Mouse (Mus musculus): ENCODE results near the gene Prkci. TPM values are rescaled to one million over a fixed set of nuclear protein-coding genes. Genes with fewer than 3 reads are reported as not detected.
A peak's percentile ranks its signal among the peaks of the same experiment; 100 is the strongest.

Prkci gene
- total RNA-seq (2014; rRNA removed; ENCODE audit: low replicate concordance) (26.1 and 39.3 TPM in 2 replicates), polyA plus RNA-seq (2015; fragmentation: Nextera tagmentation; extraction: Ambion mirVana) (8.7 and 9.0 TPM in 2 replicates)

GRCm38 (mm10) chr3:30995283-30995898 is at the start of gene Prkci:
Gene Prkci (plus strand): TSS chr3:30995747.
- whole genome bisulfite sequencing, result under 1% methylated on average over 49 of the region's 50 CpGs

GRCm38 (mm10) chr3:30951652-30952051 is 43.9 kb upstream of the Prkci start:
- H3K36me3 ChIP-seq (replicated peaks; ENCODE audit: control insufficient read depth, insufficient read depth, low read length), result peaks cover 70% of the 10 kb centered on the region

More at GRCm38 (mm10) chr3:30995283-30995898, at the start of gene Prkci:
- peaks cover 18% of the 10 kb centered on the region; the same call in 1 of the 2 replicates for H3K4me1 ChIP-seq (ENCODE audit: control insufficient read depth, insufficient read depth)
- H3K27ac ChIP-seq (ENCODE audit: low read depth), result peak within 1 kb of the TSS; percentile 87
- H3K4me3 ChIP-seq (ENCODE audit: low read depth, low read length), result peak within 1 kb of the TSS; percentile 81
- H3K9me3 ChIP-seq (replicated peaks; ENCODE audit: control insufficient read depth, low read length), result no peaks in the 10 kb centered on the region
- peak within 1 kb of the TSS; percentile 68 for H3K9ac ChIP-seq (replicated peaks; ENCODE audit: low read depth, low read length)
- TF ChIP-seq CTCF (IDR thresholded peaks at IDR 0.05; ENCODE audit: low read depth) (no peak), EP300 (IDR thresholded peaks at IDR 0.05; ENCODE audit: low read depth) (peak; percentile 75; the same call in 1 of the 2 replicates)
- DNase-seq (ENCODE audit: low spot score) (peak; percentile 94), ATAC-seq (ENCODE audit: insufficient read depth, low read depth) (peak; percentile 98)
- H3K36me3 ChIP-seq (replicated peaks; ENCODE audit: control insufficient read depth, insufficient read depth, low read length), result no peaks in the 10 kb centered on the region
- H3K27me3 ChIP-seq (ENCODE audit: control insufficient read depth, insufficient read depth, low read length), result no peaks in the 10 kb centered on the region
- H3K4me2 ChIP-seq (ENCODE audit: low read depth, low read length), result peak within 1 kb of the TSS; percentile 73

GRCm38 (mm10) chr3:30952273-30953070 is 43.1 kb upstream of the Prkci start:
- H3K9me3 ChIP-seq (replicated peaks; ENCODE audit: control insufficient read depth, low read length), result no peaks in the 10 kb centered on the region
- no peak overlapping the region for H3K4me2 ChIP-seq (ENCODE audit: low read depth, low read length)
- WGBS, result 85% methylated on average over 12 of the region's 12 CpGs
- TF ChIP-seq CTCF (IDR thresholded peaks at IDR 0.05; ENCODE audit: low read depth) (no peak), EP300 (IDR thresholded peaks at IDR 0.05; ENCODE audit: low read depth) (no peak)
- no peaks in the 10 kb centered on the region for H3K27me3 ChIP-seq (ENCODE audit: control insufficient read depth, insufficient read depth, low read length)
- H3K36me3 ChIP-seq (replicated peaks; ENCODE audit: control insufficient read depth, insufficient read depth, low read length), result peaks cover 72% of the 10 kb centered on the region
- H3K4me3 ChIP-seq (ENCODE audit: low read depth, low read length), result no peak overlapping the region
- no peaks in the 10 kb centered on the region for H3K4me1 ChIP-seq (ENCODE audit: control insufficient read depth, insufficient read depth)
- H3K27ac ChIP-seq (ENCODE audit: low read depth), result no peak overlapping the region
- ATAC-seq (ENCODE audit: insufficient read depth, low read depth), result no peak
- DNase-seq (ENCODE audit: low spot score), result no peak
- H3K9ac ChIP-seq (replicated peaks; ENCODE audit: low read depth, low read length), result no peak overlapping the region

More at GRCm38 (mm10) chr3:30951652-30952051, 43.9 kb upstream of the Prkci start:
- 53% methylated on average over 3 of the region's 3 CpGs for WGBS
- Histone ChIP-seq H3K9me3 (replicated peaks; ENCODE audit: control insufficient read depth, low read length) (no peaks in the 10 kb centered on the region), H3K4me1 (ENCODE audit: control insufficient read depth, insufficient read depth) (no peaks in the 10 kb centered on the region), H3K4me3 (ENCODE audit: low read depth, low read length) (no peak overlapping the region), H3K27ac (ENCODE audit: low read depth) (no peak overlapping the region), H3K27me3 (ENCODE audit: control insufficient read depth, insufficient read depth, low read length) (no peaks in the 10 kb centered on the region), H3K9ac (replicated peaks; ENCODE audit: low read depth, low read length) (no peak overlapping the region), H3K4me2 (ENCODE audit: low read depth, low read length) (no peak overlapping the region)
- DNase-seq (ENCODE audit: low spot score) (no peak), ATAC-seq (ENCODE audit: insufficient read depth, low read depth) (no peak)
- TF ChIP-seq EP300 (IDR thresholded peaks at IDR 0.05; ENCODE audit: low read depth), result no peak
- no peak for TF ChIP-seq CTCF (IDR thresholded peaks at IDR 0.05; ENCODE audit: low read depth)

- TF ChIP-seq EP300 (IDR thresholded peaks at IDR 0.05; ENCODE audit: low read depth) (no peak), CTCF (IDR thresholded peaks at IDR 0.05; ENCODE audit: low read depth) (no peak)
- Histone ChIP-seq H3K36me3 (replicated peaks; ENCODE audit: control insufficient read depth, insufficient read depth, low read length) (peaks cover 84% of the 10 kb centered on the region), H3K9ac (replicated peaks; ENCODE audit: low read depth, low read length) (no peak overlapping the region), H3K9me3 (replicated peaks; ENCODE audit: control insufficient read depth, low read length) (no peaks in the 10 kb centered on the region), H3K27me3 (ENCODE audit: control insufficient read depth, insufficient read depth, low read length) (no peaks in the 10 kb centered on the region), H3K27ac (ENCODE audit: low read depth) (no peak overlapping the region), H3K4me3 (ENCODE audit: low read depth, low read length) (no peak overlapping the region), H3K4me2 (ENCODE audit: low read depth, low read length) (no peak overlapping the region), H3K4me1 (ENCODE audit: control insufficient read depth, insufficient read depth) (no peaks in the 10 kb centered on the region)
- ATAC-seq (ENCODE audit: insufficient read depth, low read depth) (no peak), DNase-seq (ENCODE audit: low spot score) (no peak)
- WGBS, result 92% methylated on average over 6 of the region's 6 CpGs
These were observed 39.2 kb upstream of the Prkci start for GRCm38 (mm10) chr3:30956327-30956726.

- no peaks in the 10 kb centered on the region for H3K27me3 ChIP-seq (ENCODE audit: control insufficient read depth, insufficient read depth, low read length)
- H3K4me3 ChIP-seq (ENCODE audit: low read depth, low read length), result no peak overlapping the region
- peaks cover 85% of the 10 kb centered on the region for H3K36me3 ChIP-seq (replicated peaks; ENCODE audit: control insufficient read depth, insufficient read depth, low read length)
- H3K4me2 ChIP-seq (ENCODE audit: low read depth, low read length), result no peak overlapping the region
- H3K9me3 ChIP-seq (replicated peaks; ENCODE audit: control insufficient read depth, low read length), result no peaks in the 10 kb centered on the region
- ATAC-seq (ENCODE audit: insufficient read depth, low read depth), result no peak
- H3K4me1 ChIP-seq (ENCODE audit: control insufficient read depth, insufficient read depth), result no peaks in the 10 kb centered on the region
- TF ChIP-seq CTCF (IDR thresholded peaks at IDR 0.05; ENCODE audit: low read depth) (no peak), EP300 (IDR thresholded peaks at IDR 0.05; ENCODE audit: low read depth) (no peak)
- no peak overlapping the region for H3K27ac ChIP-seq (ENCODE audit: low read depth)
- DNase-seq (ENCODE audit: low spot score), result no peak
- H3K9ac ChIP-seq (replicated peaks; ENCODE audit: low read depth, low read length), result no peak overlapping the region; the same call in 1 of the 2 replicates
- 74% methylated on average over 2 of the region's 2 CpGs for WGBS
These were observed 36.8 kb upstream of the Prkci start for GRCm38 (mm10) chr3:30958709-30959108.
